Mouse (Mus musculus) left cerebral cortex, adult 11 months (tissue): ENCODE measurements at regions not wholly inside any gene's neighbourhood (a gene's known extent, or its start where the extent isn't known, plus 50 kb on each side); places are given as distances from the start of the nearest gene placed in this dataset.

Experiments used
- DNase-seq: peaks from one replicate; pipeline ENCODE4 v3.0.0; 2022; ENCODE audit warnings: low spot score

- no peak for DNase-seq
Measured at GRCm38 (mm10) chr13:51297231-51297880, 111.1 kb upstream of the S1pr3 start.

- DNase-seq = no peak
Measured at GRCm38 (mm10) chr13:51299047-51299760, 109.2 kb upstream of the S1pr3 start.

DNA sequence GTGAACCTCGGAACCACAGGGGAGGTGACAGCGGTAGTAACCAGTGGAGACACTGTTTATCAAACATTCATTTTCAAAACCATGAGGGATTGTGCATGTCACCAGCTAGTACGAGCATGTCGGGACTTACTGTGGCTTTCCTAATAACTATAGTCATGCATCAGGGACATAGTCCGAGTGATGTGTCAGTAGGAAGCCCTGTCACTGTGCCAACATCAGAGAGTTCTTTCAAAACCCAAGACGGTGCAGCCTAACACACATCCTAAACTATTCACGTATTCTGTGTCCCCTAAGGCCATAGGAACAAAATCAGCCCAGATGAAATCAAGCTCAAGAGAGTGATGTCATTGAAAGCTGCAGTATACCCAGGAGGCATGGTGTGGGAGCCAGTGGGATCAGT is 107.0 kb upstream of the S1pr3 start:
- no peak for DNase-seq

- DNase-seq = no peak
Measured at GRCm38 (mm10) chr13:51303112-51303511, 105.3 kb upstream of the S1pr3 start.

DNA sequence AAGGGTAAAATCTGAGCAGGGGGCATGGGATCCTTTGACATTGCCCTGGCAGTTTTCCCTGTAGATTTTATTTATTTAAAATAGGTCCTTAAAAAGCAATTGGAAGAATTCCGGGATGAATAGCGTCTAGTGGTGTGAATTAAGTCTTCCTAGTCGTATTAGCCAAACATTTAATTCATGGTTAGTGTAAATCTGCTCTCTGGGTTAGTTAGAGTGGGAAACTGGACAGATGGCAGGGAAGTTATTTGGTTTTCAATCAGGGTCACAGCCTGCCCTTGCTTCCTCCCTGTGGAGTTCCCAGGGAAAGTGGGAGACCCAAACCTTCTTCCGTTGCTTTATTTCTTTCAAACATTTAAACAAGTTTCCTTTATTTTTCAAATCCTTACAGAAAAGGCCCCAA is 103.8 kb upstream of the S1pr3 start:
- DNase-seq = no peak

GRCm38 (mm10) chr13:51309446-51309845 is 99.0 kb upstream of the S1pr3 start:
- no peak for DNase-seq

GRCm38 (mm10) chr13:51310041-51310440 is 98.4 kb upstream of the S1pr3 start:
- DNase-seq = no peak

GRCm38 (mm10) chr13:51311679-51312255 is 96.7 kb upstream of the S1pr3 start:
- no peak for DNase-seq

GRCm38 (mm10) chr13:51313129-51313850 is 95.1 kb upstream of the S1pr3 start:
- DNase-seq = no peak

- DNase-seq = no peak
Measured at GRCm38 (mm10) chr13:51314541-51314977, 93.9 kb upstream of the S1pr3 start.

DNA sequence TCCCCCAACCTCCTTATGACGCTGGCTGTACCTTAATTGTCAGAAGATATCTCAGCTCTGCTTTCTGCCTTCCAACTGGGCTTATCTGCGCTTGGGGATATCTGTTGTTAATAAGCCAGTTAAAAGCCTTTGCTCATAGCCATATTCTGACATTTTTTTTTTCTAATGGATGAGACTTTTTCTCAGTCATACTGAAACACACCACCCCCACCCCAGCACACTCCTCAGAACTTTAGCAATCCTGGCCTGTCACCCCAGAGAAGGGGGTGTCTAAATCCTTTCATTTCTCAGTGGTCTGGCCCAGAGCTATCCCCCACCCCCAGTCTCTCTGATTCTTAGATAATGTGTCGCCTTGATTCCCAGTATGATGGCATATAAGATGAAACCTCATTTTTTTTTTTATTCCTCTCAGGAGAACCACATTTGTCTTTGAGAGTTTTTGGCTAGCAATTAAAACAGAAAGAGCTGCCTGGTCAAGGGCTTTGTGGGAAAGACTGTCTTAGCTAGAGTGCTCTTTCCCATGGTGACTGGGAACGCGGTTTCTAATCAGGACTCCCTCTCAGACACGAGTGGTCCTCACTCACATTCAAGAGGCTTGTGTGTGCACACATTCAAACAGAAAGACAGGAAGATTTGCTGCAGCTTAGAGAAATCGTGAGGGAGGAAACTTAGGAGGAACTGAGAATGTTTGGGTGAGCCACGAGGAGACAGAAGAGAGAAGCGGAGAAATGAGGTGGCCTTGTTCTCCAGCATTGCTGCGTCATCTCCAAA is 93.2 kb upstream of the S1pr3 start:
- DNase-seq = no peak

- DNase-seq = no peak
Measured at GRCm38 (mm10) chr13:51315779-51316041, 92.7 kb upstream of the S1pr3 start.

GRCm38 (mm10) chr13:51323058-51323715 is 85.3 kb upstream of the S1pr3 start:
- no peak for DNase-seq

DNA sequence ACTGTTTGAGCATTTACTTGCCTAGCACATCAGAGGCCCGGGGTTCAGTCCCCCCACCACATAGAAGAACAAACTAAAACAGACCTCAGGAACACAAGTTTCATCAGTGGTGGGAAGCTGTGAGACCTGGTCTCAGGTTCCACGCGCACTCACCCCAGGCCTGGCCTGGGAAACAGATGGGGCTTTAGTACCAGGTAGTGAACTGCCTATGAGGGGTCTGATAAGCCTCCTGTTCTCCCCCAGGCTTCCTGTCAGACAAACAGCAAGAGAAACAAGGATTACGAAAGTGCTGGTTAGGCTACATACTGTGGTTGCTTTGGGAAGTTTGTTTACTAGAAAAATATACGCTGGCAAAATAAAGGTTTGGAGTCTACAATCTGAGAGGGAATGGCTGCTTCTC is 83.7 kb upstream of the S1pr3 start:
- no peak for DNase-seq

DNA sequence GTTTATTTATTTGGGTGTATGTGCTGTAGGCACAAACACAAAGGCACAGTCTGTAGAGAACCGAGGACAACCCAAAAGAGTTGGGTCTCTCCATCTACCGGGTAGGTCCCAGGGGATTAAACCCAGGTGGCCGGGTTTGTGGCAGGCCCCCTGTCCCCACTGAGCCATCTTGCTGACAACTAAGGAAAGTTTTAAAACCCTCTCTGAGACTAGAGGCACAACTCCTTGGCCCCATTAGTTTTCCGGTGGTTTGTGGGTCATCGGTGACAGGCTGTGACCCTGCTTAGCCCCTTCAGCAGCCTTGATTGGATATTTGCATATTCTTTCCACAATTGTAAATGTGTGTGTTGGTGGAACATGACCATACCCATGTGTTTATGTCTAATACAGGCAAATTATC is 83.1 kb upstream of the S1pr3 start:
- no peak for DNase-seq

DNA sequence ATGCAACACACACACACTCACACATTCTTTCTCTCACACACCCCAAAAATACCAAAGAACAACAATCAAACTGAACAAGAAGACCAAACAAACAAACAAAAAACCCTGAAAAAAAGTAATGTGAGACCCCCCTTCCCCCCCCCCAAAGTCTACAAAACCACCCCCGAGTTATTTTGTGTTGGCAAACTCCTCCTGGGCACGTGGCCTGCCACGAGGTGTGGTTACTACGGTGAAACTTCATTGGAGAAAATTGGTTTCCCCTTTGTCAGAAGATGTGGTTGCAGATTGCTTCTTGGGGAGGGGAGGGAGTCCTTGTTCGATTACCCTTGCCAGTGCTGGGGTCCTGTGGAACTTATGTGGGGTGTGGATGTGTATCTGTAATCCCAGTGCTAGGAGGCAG is 82.3 kb upstream of the S1pr3 start:
- DNase-seq = no peak

GRCm38 (mm10) chr13:51328131-51328970 is 80.1 kb upstream of the S1pr3 start:
- peak; percentile 7 for DNase-seq

DNA sequence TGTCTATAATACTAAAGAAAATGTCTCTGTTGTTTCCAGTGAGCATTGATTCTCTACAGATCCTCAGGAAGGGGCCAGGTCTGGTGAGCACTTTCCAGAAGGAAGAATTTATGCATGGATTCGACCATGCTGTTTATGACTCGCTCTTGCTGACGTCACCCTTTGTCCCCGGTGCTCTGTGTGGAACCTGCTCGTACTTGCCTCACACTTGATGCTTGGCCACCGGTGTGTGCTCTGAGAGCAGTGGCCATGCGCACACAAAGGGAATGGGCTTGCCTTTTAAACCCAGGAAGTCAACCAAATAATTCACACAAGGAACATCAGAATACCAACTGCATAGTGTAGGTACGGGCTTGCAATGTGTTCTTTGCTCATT is 79.5 kb upstream of the S1pr3 start:
- DNase-seq = no peak

DNA sequence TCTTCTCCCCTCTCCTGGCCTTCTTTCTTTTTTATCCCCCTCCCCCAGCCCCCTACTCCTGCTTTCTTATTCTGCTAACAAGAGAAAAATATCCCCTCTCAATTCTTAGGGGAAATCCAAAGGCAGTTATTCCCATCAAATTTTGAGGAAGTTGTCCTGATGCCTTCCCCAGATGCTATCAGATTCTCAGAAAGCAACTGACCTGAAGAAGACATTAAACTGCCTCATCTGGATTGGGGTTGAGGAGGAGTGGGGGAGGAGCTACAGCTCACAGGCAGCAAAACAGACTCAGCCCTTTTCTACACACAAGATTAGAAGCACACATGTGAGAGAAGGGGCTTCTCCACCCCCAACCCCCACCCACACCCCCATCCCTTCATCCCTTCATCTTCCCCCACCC is 78.7 kb upstream of the S1pr3 start:
- DNase-seq = no peak

GRCm38 (mm10) chr13:51332271-51332670 is 76.2 kb upstream of the S1pr3 start:
- no peak for DNase-seq

DNA sequence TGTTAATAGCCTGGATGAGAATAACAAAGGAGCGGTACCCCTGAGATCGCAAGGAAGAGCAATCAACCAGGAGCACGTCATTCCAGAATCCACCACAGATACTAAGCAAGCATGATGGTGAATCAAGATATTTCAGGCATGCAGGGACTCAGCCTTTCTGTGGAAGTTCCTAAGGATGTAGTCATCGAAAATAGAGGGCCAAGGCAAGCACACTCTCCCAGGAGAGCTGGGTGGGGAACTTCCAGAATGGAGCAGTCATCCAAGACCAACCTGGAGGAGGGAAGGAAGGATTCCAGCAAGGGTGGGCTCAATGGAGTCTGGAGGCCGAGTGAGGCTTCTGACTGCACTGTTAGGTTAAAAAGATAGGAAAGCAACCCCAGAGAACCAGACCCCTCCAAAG is 75.0 kb upstream of the S1pr3 start:
- no peak for DNase-seq
